Mouse (Mus musculus) kidney, adult 2 months (tissue): ENCODE measurements at regions not wholly inside any gene's neighbourhood (a gene's known extent, or its start where the extent isn't known, plus 50 kb on each side); places are given as distances from the start of the nearest gene placed in this dataset.

ENCODE experiments used
- CTCF ChIP-seq: fragments of 200-500 bp; conservative IDR thresholded peaks from 2 replicates; pipeline ENCODE4 v1.5.1; 2011; ENCODE audit warnings: low read depth, mild to moderate bottlenecking, control low read depth, low read length, moderate library complexity, mixed read lengths; ENCODE audit not compliant: insufficient read depth, insufficient read length
- POLR2A ChIP-seq: fragments of 200-500 bp; IDR thresholded peaks from one replicate; pipeline ENCODE4 v1.6.1; 2011; ENCODE audit warnings: low read depth, low read length, control low read depth

DNA sequence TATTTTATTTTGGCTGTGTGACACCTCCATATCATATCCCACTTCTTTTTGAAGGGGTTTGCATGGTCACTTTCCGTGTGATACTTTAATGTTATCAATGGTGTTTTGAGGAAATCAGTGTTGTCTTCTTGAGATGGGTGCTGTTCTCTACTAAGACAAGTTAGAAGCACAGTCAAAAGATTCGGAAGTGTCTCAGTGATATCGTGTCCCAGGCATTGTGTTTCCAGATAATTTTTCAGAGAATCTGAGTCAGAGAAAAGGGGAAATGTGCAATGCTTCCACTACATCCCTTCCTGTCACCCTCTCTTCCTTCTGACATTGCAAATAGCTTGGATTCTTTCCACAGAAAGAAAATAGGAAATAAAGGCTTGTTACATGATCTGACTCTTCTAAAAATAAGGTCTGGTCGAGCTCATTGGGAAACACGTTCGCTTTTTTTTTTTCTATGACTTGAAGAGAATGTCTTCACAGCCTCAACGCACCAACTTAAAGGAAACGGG lies 54.6 kb downstream of the Ch25h start:
- TF ChIP-seq POLR2A = no peak
- TF ChIP-seq CTCF = no peak
